Mouse (Mus musculus): ENCODE data around the gene Scimp. TPM values are rescaled to one million over a fixed set of nuclear protein-coding genes. Genes with fewer than 3 reads are reported as not detected.
A peak's percentile ranks its signal among the peaks of the same experiment; 100 is the strongest.

Gene Scimp
- polyA plus RNA-seq (2012; ENCODE audit: insufficient read depth, insufficient read length, low replicate concordance, missing spikeins): not detected in 2 replicates

GRCm38 (mm10) chr11:70812365-70812764, at the start of gene Scimp:
Gene Scimp, minus strand, starts transcription at chr11:70812586.
- 86% methylated on average over 7 of the region's 7 CpGs for WGBS
- Histone ChIP-seq H3K4me3 (ENCODE audit: insufficient read depth, low read depth, low read length) (no peak within 1 kb of the TSS), H3K4me1 (ENCODE audit: control insufficient read depth, insufficient read depth, low read length) (no peaks in the 10 kb centered on the region), H3K27ac (ENCODE audit: insufficient read depth, low read depth, low read length) (no peak within 1 kb of the TSS)
- TF ChIP-seq POLR2A (IDR thresholded peaks at IDR 0.05; ENCODE audit: insufficient read depth, low read depth, low read length): no peak
- TF ChIP-seq CTCF (IDR thresholded peaks at IDR 0.05; ENCODE audit: insufficient read depth, low read depth, low read length): no peak

GRCm38 (mm10) chr11:70860371-70860770, 48.0 kb upstream of the Scimp start:
- no peak overlapping the region for H3K4me3 ChIP-seq (ENCODE audit: insufficient read depth, low read depth, low read length)
- H3K27ac ChIP-seq (ENCODE audit: insufficient read depth, low read depth, low read length): no peak overlapping the region
- 52% methylated on average over 1 of the region's 1 CpGs for WGBS
- TF ChIP-seq POLR2A (IDR thresholded peaks at IDR 0.05; ENCODE audit: insufficient read depth, low read depth, low read length): no peak
- TF ChIP-seq CTCF (IDR thresholded peaks at IDR 0.05; ENCODE audit: insufficient read depth, low read depth, low read length): no peak
- H3K4me1 ChIP-seq (ENCODE audit: control insufficient read depth, insufficient read depth, low read length): no peaks in the 10 kb centered on the region

- TF ChIP-seq CTCF (IDR thresholded peaks at IDR 0.05; ENCODE audit: insufficient read depth, low read depth, low read length): no peak
- H3K4me3 ChIP-seq (ENCODE audit: insufficient read depth, low read depth, low read length): peak overlapping the region; percentile 99; the same call in 1 of the 2 replicates
- no peak overlapping the region for H3K27ac ChIP-seq (ENCODE audit: insufficient read depth, low read depth, low read length)
- H3K4me1 ChIP-seq (ENCODE audit: control insufficient read depth, insufficient read depth, low read length): peaks cover 5% of the 10 kb centered on the region; the same call in 1 of the 2 replicates
- WGBS: 21% methylated on average over 2 of the region's 2 CpGs
Measured at GRCm38 (mm10) chr11:70846029-70846428, 33.6 kb upstream of the Scimp start.

GRCm38 (mm10) chr11:70845457-70845978, 33.1 kb upstream of the Scimp start:
- TF ChIP-seq POLR2A (IDR thresholded peaks at IDR 0.05; ENCODE audit: insufficient read depth, low read depth, low read length) (no peak), CTCF (IDR thresholded peaks at IDR 0.05; ENCODE audit: insufficient read depth, low read depth, low read length) (no peak)
- peak overlapping the region; percentile 72; the same call in 1 of the 2 replicates for H3K27ac ChIP-seq (ENCODE audit: insufficient read depth, low read depth, low read length)
- WGBS: 3% methylated on average over 19 of the region's 19 CpGs
- H3K4me1 ChIP-seq (ENCODE audit: control insufficient read depth, insufficient read depth, low read length): peaks cover 5% of the 10 kb centered on the region; the same call in 1 of the 2 replicates
- H3K4me3 ChIP-seq (ENCODE audit: insufficient read depth, low read depth, low read length): peak overlapping the region; percentile 99

- TF ChIP-seq POLR2A (IDR thresholded peaks at IDR 0.05; ENCODE audit: insufficient read depth, low read depth, low read length) (peak; percentile 89), CTCF (IDR thresholded peaks at IDR 0.05; ENCODE audit: insufficient read depth, low read depth, low read length) (no peak)
- Histone ChIP-seq H3K27ac (ENCODE audit: insufficient read depth, low read depth, low read length) (peak within 1 kb of the TSS; percentile 78), H3K4me3 (ENCODE audit: insufficient read depth, low read depth, low read length) (peak within 1 kb of the TSS; percentile 99), H3K4me1 (ENCODE audit: control insufficient read depth, insufficient read depth, low read length) (peaks cover 5% of the 10 kb centered on the region; the same call in 1 of the 2 replicates)
- WGBS: under 1% methylated on average over 79 of the region's 88 CpGs
Measured at GRCm38 (mm10) chr11:70844559-70845456, 32.4 kb upstream of the Scimp start, which contains the start of gene Rabep1. Gene Rabep1, plus strand, starts transcription at chr11:70844778.

GRCm38 (mm10) chr11:70843701-70844551, 31.5 kb upstream of the Scimp start:
- peaks cover 5% of the 10 kb centered on the region; the same call in 1 of the 2 replicates for H3K4me1 ChIP-seq (ENCODE audit: control insufficient read depth, insufficient read depth, low read length)
- peak overlapping the region; percentile 99 for H3K4me3 ChIP-seq (ENCODE audit: insufficient read depth, low read depth, low read length)
- peak overlapping the region; percentile 78 for H3K27ac ChIP-seq (ENCODE audit: insufficient read depth, low read depth, low read length)
- 16% methylated on average over 12 of the region's 12 CpGs for WGBS
- TF ChIP-seq POLR2A (IDR thresholded peaks at IDR 0.05; ENCODE audit: insufficient read depth, low read depth, low read length): no peak
- TF ChIP-seq CTCF (IDR thresholded peaks at IDR 0.05; ENCODE audit: insufficient read depth, low read depth, low read length): no peak

- WGBS: 88% methylated on average over 4 of the region's 4 CpGs
- Histone ChIP-seq H3K4me1 (ENCODE audit: control insufficient read depth, insufficient read depth, low read length) (peaks cover 5% of the 10 kb centered on the region; the same call in 1 of the 2 replicates), H3K27ac (ENCODE audit: insufficient read depth, low read depth, low read length) (no peak overlapping the region), H3K4me3 (ENCODE audit: insufficient read depth, low read depth, low read length) (no peak overlapping the region)
- TF ChIP-seq POLR2A (IDR thresholded peaks at IDR 0.05; ENCODE audit: insufficient read depth, low read depth, low read length) (no peak), CTCF (IDR thresholded peaks at IDR 0.05; ENCODE audit: insufficient read depth, low read depth, low read length) (no peak)
Measured at GRCm38 (mm10) chr11:70842983-70843382, 30.6 kb upstream of the Scimp start.

GRCm38 (mm10) chr11:70838610-70839009, 26.2 kb upstream of the Scimp start:
- H3K4me3 ChIP-seq (ENCODE audit: insufficient read depth, low read depth, low read length): no peak overlapping the region
- WGBS: 74% methylated on average over 2 of the region's 2 CpGs
- no peak for TF ChIP-seq POLR2A (IDR thresholded peaks at IDR 0.05; ENCODE audit: insufficient read depth, low read depth, low read length)
- TF ChIP-seq CTCF (IDR thresholded peaks at IDR 0.05; ENCODE audit: insufficient read depth, low read depth, low read length): no peak
- no peak overlapping the region for H3K27ac ChIP-seq (ENCODE audit: insufficient read depth, low read depth, low read length)
- H3K4me1 ChIP-seq (ENCODE audit: control insufficient read depth, insufficient read depth, low read length): no peaks in the 10 kb centered on the region
